Mouse (Mus musculus) hindlimb bud, embryonic 11.5 days (tissue): ENCODE measurements around the gene Ddx23.

Experiments
- DNase-seq: peaks from one replicate; pipeline ENCODE4 v3.0.0-alpha.2; 2012; ENCODE audit warnings: low read depth, low spot score; ENCODE audit errors: extremely low spot score

The Ddx23 gene

DNA sequence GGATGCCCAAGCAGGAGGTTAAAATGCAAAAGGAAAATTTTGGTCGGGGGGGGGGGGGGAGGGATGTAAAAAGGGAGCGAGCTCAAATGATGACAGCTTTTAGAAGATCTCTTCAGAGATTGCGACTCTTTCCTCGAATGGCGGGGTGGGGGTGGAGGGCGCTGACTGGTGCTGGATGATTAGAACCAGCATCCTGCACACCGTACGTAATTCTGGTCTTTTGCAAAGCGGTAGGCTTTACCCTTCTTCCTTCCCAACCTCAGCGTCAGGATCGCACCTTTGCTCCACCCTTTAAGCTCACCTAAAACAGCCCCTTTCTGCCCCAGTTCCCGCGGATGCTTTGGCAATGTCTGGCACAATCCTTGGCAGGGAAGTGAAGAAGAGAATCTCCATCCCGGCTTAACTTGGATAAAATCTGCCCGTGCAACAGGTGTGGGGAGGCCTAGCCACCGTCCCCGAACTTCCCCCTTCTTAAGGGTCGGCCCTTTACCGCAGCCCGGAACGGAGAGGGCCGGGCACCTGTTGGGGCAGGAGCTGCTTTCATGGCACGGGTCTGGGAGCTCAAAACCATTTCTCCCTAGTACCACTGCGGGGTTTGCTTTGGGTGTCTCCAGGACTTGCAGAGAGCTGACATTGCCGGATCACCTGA is 28.7 kb downstream of the Ddx23 start:
- no peak for DNase-seq

DNA sequence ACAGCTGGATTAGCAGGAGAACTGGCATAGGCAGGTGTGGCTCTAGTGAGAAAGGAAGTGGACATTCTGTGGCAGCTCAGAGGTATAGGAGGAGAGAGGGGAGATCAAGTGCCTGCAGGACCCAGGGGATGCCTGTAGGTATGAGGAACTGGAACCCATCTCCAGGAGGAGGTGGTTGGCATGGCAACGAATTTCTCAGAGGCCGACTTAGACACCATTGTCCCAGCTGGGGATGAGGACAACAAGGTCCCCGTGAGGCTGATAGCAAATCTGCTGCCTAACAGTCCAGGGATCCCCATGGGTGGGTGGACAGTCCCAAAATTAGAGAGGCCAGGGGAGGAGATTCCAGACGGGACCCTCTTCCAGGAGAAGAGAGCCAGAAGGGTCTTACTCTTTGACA is 29.8 kb downstream of the Ddx23 start:
- no peak for DNase-seq

DNA sequence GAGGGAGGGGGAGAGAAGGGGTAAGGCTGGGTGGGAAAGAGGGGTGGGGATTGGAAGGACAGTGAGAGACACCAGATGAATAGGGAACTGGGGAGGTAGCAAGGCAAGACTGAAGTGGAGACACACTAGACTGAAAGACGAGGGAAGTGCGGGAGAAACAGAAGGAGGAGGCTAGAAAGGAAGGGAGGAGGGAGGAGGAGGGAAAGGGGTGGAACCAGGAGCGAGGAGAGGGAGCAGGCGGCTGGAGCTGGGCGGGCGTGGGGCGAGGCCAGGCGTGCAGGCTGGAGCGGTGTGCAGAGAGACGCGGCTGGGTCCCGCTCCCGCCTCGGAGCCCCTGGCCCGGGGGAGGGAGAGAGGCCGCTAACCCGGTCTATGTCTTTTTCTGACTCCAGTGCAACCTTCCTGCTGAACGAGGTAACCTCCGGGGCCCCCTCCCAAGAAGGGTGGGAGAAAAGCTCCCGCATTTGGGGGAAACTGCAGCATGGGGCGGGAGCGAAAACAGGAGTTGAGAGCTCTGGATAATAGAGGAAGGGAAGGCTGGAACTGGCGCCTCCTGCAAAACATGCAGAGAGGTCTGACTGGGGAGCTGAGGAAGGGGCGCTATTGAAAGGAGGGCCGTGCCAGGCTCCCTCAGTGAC is 30.5 kb downstream of the Ddx23 start:
- no peak for DNase-seq

DNA sequence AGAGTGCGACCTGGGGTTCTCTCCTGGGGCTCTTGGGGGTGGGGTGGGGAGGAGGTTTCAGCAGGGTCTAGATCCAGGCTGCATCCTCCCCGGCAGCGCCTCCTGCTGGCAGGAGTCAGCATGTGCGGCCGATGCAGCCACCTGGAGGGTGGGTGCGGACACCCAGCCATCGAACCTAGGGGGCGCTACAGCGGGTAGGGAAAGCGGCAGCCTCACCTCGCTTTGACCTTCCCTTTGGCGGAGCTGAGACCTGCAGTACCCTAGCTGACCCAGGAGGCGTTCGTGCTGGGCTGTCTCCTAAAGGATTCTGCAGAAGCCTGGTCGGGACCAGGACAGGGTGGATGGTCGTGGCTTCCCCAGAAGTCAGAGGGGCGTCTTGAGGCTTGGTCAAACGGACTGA is 31.2 kb downstream of the Ddx23 start:
- DNase-seq: peak; percentile 67

DNA sequence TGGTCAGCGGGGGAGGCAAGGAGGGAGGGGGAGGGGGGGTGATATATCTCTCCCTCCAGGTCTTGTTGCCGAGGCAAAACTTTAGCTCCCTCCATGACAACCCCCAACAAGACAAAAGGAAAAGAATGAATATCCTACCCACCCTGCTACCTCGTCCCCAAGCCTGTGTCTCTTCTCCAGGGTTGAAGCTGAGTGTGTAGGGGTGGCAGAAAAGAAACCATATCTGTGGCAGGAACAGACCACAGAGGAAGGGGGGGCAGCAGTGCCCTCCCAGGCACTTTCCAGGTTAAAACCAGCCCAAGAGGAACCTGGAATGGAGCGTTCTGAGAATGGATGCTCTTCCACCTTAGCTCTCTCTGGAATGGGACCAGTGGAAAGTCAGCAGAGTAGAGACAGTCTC is 32.2 kb downstream of the Ddx23 start, which contains the start of gene Cacnb3:
Cacnb3 (plus strand) TSS at position 301 of the 400 bp plus-strand sequence.
- no peak for DNase-seq

DNA sequence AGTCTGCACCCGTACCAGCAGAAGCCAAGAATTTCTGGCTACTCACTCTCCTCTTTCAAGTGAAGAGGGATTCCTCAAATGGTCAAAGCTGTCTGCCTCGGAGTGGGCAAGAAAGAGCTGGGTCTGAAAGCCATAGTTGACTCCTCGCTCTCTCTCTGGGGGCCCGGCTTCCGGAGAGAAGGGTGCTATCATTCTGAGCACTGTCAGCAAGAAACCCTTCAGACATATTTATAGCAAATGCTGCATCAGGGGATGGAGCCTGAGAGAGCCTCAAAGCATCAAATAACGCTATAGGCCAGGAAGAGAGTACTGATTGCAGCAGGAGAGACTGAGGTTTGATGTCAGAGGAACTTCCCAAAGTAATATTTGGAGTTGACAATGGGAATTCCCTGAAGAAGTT is 33.2 kb downstream of the Ddx23 start:
- no peak for DNase-seq

DNA sequence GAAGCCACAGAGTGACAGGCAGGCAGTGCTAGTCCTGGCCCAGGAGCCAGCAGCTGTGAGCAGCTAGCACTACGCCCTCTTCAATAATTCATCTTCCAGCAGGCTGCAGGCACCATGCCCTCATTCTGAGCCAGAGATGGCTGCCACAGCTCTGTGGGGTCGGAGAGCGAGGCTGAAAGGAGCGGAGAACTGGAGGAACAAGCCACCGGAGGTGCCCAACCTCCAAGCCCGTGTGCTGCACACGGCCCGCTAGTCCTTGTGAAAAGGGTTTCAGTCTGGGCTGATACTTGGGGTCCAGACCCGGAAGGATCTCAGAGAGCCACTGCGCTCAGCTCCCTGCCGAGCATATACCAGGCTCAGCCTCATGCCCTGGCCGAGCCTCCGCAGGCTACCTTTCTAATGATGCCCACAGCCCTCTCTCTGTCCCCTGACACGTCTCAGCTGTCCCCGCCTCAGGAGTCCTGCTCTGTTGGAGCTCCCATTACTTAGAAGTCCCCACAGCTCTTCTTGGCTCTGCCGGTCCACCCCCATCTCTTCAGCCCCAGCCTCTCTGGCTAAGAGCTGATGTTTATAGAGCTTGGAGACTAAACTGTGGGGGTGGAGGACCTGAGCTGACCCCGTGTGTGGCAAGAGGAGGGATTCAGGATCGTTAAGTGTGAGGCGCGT is 34.0 kb downstream of the Ddx23 start:
- no peak for DNase-seq

DNA sequence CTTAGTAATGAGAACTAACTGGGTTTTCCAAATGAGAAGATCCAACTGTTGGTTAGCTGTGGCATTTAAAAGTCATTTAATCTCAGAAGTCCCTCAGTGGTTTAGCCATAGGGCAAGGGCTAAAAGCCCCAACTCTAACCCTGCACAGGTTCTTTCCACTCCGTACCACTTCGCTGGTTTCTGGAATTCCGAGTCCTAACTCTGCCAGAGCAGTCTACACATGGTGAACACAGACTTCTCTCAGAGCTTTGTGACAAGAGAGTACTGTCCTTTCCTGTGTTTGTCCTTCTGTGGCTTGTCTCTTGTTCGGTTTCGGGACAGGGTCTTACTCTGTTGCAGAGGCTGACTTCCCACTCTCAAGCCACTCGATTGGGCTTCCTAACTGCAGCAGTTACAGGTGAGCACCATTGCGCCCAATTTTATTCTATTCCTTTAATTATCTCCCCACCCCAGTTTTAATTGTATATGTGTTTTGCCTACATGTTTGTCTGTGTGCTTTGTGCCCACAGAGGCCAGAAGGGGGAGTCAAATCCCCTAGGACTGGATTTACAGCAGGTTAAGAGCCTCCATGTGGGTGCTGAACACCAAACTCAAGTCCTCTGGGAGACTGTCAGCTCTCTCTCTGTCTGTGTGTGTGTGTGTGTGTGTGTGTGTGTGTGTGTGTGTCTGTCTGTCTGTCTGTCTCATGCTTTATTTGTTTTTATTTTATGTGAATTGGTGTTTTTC is 36.0 kb downstream of the Ddx23 start:
- no peak for DNase-seq

DNA sequence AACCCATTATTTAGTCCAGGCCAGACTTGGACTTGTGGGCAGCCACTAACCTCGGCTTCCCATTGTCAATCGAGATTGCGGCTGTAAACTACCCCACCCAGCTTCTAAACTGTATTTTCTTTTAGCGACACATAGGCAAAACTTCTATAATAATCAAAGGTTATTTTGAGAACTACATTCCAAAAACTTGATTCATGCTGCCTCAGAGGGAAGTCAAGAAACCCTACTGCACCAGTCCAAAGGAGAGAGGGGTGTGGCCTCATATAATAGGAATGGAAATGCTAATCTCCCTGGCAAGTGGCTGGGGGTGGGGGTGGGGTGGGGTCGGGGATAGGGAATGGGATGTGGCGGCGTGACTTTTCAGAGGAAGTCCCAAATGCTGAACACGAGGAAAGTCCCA is 36.6 kb downstream of the Ddx23 start:
- no peak for DNase-seq

DNA sequence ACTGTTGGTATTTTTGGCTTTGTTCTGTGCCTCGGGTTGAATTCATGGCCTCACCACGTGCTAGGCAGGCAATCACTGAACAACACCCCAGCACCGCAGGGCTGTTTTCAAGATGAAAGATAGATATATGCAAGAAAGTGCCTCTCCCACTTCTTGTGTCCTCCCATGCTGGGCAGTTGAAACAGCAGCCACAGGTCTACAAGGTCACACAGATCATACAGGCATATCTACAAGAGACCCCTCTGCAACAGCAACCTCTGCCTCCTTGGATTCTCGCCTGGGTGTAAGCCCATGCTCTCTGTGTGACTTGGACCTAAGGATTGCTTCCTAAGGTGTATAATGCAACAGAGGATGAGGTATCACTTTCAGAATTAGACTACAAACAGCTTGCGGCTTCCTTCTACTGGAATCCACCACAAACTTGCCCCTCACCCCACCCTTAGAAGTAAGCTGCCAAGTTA is 39.3 kb downstream of the Ddx23 start:
- DNase-seq: no peak

DNA sequence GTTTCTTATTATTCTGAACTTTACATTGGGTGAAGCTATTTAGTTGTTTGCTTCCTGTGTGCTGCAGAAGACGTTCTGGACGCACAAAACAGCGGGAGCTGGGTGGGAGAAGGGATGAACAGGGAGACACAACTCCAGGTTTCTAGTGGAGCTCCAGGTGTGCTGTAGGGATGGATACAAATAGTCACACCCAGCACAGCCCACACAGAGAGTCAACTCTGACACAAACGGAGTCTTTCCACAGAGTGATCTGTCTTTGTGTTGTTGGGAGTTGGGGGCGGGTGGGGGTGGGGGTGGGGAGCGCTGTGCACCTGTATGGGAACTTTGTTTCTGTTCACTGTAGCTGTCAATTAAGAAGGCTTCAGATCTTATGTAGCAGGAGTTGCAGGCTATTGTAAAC is 40.0 kb downstream of the Ddx23 start:
- DNase-seq: no peak

DNA sequence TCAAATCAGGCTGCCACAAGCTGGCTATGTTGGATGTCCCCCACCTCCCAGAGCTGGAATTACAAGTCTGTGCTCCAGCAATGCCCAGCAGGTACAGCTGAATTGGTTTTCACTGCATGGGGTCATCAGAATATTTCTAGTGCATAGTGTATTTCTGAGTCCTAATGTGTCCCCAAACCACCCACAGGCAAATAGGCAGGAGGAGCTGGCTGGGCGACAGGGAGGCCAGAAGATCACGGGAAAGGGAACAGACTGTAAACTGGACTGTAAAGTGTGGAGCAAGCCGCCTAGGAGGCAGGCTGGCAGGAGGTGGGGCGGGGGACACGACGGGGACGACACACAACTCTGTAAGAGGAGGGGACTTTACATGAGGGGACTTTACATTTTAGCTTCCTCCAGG is 40.5 kb downstream of the Ddx23 start:
- DNase-seq: no peak

DNA sequence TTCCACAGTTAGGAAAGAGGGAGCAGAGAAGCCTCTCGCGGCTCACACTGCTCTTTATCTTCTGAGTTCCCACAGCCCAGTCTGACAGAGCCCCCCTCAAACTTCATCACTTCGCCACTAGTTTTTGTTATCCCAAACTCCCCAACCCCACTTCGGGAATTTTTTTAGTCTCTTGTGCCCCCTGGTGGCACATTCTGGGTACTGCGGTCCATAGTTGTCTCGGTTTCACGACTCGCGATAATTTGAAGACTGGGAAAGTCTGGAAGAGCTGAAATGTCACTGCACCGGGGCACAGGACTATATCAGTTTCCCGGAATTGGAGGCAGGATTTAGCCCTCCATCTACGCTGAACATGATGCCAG is 45.5 kb downstream of the Ddx23 start:
- peak; percentile 93 for DNase-seq

DNA sequence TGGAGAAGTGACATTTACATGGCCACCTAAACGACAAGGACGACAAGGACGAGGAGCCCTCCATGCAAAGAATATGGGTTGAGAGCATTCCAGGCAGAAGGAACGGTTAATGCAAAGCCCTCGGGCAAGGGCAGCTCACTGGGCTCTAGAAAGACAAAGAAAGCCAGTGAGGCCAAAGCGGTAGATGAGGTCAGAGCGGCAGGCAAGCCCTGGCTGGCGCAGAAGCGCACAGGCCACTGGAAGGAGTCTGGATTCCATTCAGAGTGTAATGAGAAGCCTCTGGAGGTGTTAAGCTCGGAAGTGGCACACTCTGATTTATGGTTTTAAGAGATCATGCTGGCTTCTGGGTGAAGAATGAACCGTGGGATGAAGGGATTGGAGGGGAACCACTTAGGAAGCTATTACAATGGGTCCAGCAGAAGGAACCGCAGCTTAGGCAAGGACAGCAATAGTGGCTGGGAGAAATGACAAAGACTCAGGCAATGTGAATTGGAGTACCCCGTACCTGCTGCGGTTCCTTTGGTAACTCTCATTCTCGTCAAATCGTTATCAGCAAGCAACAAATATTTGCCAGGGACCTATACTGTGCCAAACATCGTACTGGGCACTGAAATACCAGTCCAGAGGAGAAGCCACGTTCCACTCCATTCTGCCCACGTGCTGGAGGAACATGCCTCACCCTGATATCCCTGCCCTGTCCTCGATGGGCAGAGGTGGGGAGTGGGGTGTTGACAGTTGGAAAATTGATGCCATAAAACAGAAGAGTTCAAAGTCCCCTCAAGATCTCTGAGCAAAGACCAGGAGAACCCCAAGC is 46.1 kb downstream of the Ddx23 start:
- DNase-seq: no peak

DNA sequence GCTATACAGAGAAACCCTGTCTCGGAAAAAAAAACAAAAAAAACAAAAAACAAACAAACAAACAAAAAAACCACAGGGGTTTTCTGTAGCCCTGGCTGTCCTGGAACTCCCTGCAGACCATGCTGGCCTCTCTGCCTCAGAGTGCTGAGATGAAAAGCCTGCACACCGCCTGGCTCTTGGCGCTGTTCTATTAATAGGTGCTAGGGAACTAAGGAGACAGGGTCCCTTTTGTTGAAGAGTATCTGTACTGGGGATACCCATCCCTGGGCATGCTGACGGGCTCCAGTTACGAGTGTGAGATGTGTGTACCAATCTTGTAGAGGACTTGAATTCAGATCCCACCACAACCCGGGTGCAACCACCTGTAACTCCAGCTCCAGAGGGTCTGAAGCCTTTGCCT is 46.9 kb downstream of the Ddx23 start:
- no peak for DNase-seq

DNA sequence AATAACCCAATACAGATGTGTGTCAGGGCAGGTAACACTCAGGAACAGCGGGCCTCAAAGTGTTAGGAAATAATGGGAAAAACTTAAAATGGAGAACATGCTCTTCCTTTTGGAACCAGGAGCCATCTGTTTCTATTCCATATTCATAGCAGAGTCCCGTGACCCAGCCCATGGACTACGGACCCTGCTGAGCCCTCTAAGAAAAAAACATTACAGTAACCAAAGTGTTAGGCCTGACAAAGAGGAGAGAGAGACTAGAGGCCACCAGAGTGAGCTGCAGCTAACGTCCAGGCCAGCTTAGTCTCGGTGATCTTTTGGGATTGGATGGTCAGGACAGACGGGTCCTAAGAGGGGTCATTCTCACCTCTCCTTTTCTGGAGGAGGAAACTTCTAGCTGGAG is 47.7 kb downstream of the Ddx23 start:
- DNase-seq: no peak

DNA sequence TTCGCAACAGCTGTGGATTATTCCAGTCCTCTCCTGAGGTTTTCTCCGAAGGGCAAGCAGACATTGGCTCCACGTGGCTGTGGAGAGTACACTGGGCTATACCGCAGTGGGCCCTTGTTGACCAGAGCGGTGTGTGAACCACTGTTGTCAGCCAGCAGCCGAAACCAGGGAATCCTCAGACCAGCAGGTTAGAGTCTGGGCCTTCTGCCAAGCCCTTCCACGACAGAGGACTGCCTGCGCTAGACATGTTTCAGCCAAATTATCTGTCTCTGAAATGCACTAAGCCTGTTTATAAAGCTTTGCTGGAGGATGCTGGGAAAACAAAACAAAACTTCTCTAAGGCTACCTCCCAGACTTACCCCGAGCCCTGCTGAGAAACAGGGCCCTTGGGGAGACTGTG is 48.1 kb downstream of the Ddx23 start:
- no peak for DNase-seq

DNA sequence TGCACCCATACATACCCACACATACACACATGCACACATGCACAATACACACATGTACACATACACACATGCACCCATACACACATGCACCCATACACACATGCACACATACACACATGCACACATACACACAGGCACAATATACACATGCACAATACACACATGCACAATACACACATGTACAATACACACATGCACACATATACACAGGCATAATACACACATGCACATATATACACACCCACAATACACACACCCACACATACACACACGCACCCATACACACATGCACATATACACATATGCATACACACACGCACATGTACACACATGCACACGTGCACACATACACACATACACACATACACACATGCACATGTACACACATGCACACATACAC is 50.5 kb downstream of the Ddx23 start:
- no peak for DNase-seq

DNA sequence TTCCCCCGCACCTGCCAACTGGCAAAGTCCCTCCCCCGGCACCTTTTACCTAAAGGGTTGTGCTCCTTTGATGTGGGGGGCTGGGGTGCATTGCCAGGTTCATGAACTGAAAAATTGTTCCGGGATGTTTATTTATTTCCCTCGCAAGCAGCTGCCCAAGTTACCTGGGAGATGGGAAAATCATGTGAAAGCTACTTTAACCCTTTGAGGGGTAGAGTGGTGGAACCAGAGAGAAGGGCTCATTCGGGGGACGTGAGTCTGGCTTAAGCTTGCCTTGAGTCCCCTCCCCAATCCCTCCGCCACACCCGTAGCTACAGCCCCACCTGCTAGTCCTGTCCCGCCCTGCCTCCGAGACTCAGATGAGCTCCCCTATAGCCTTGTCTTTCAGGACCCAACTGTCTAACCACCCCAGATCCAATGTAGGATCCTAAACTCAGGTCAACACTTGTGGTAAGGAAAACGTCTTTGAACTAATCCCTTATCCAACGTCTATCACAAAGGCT is 52.5 kb downstream of the Ddx23 start:
- DNase-seq: no peak

DNA sequence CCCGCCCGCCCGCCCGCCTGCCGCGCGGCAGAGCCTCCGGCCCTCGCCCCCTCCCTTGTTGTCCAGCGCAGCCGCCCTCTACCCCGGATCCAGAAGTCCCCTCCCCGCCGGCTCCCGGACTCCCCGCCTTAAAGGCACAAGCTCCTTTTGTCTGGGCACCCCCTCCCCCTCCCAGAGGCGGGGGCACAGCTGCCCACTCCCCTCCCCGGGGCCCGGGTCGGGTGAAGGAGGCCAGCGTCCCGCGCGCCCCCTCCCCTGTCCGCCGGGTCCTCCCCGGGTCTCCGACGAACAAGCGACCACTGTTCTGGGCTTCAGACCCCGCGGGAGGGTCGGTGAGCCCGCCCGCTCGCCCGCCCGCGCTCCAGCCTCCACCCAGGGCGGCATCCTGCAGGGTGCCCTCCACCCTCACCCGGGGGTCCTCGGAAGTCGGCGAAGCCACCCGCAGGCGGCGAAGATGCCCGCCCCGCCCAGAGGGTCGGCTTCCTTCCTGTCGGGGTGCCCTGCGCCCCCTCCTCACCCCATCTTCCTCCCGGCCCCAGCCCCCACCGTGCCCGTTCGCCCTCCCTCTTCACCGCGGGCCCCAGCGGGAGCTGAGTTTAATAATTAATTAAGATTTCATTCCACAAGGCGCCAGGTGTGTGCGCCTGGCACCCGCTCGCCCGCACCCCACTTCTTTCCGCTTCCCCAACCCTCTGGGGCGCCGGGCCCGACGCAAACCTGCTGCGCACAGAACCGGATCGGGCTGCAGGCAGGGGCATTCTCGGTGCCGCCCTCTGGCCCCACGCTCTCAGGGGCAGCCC is 53.2 kb downstream of the Ddx23 start, which contains the start of gene Adcy6:
Adcy6 (minus strand) TSS at position 746 of the 800 bp plus-strand sequence.
- DNase-seq: no peak
